Mouse (Mus musculus) liver, embryonic 16.5 days (tissue): ENCODE measurements around the gene Nr3c2. TPM values are rescaled to one million over a fixed set of nuclear protein-coding genes. Genes with fewer than 3 reads are reported as not detected.

Source experiments
- ATAC-seq: fragments of 200-750 bp; cut with Nextera tagmentation; 2 replicates; pipeline ENCODE4 v1.8.0; 2017; ENCODE audit warnings: low read depth, mild to moderate bottlenecking, moderate number of reproducible peaks, moderate library complexity
- H3K27ac ChIP-seq: fragments of 300-500 bp; sonication (generic); 2 replicates; pipeline ENCODE4 v1.5.1; 2014; ENCODE audit warnings: mild to moderate bottlenecking, low read length
- H3K27me3 ChIP-seq: fragments of 300-500 bp; sonication (generic); 2 replicates; pipeline ENCODE4 v1.6.1; 2014; ENCODE audit warnings: low read depth, low read length, mixed read lengths; ENCODE audit not compliant: control insufficient read depth, insufficient read depth
- H3K36me3 ChIP-seq: fragments of 300-500 bp; sonication (generic); 2 replicates; pipeline ENCODE4 v1.6.1; 2014; ENCODE audit warnings: mild to moderate bottlenecking; ENCODE audit not compliant: control insufficient read depth, insufficient read depth
- H3K4me1 ChIP-seq: fragments of 300-500 bp; sonication (generic); 2 replicates; pipeline ENCODE4 v1.6.1; 2014; ENCODE audit warnings: low read depth, low read length, mixed read lengths; ENCODE audit not compliant: control insufficient read depth
- H3K4me2 ChIP-seq: fragments of 300-500 bp; sonication (generic); 2 replicates; pipeline ENCODE4 v1.6.1; 2014; ENCODE audit warnings: low read depth, low read length, mixed read lengths
- H3K4me3 ChIP-seq: fragments of 300-500 bp; sonication (generic); 2 replicates; pipeline ENCODE4 v1.5.1; 2014; ENCODE audit warnings: low read depth, mild to moderate bottlenecking, low read length
- H3K9ac ChIP-seq: fragments of 300-500 bp; sonication (generic); 2 replicates; pipeline ENCODE4 v1.6.1; 2014; ENCODE audit warnings: low read depth, low read length
- H3K9me3 ChIP-seq: fragments of 300-500 bp; sonication (generic); replicated peaks from 2 replicates; pipeline ENCODE4 v1.6.1; 2016; ENCODE audit warnings: low read length; ENCODE audit not compliant: control insufficient read depth
- WGBS: fragments of 180-500 bp; shearing (Covaris S2); extraction: QIAGEN DNeasy Blood & Tissue Kit; methylation state at CpG from one replicate; pipeline ENCODE4 v1.1.7; 2014; ENCODE audit not compliant: insufficient replicate concordance; 5-methylcytosine and 5-hydroxymethylcytosine counted together
- polyA plus RNA-seq: library from polyadenylated mRNA; unstranded; fragments of >200 nt; fragmentation: Nextera tagmentation; extraction: Ambion mirVana; gene quantifications from 2 replicates; pipeline ENCODE4 v1.2.1, GENCODE M21; 2015

The Nr3c2 gene
- polyA plus RNA-seq, 1 experiment from 2014 or later: 2.1 TPM

- Histone ChIP-seq H3K9ac (no peak overlapping the region), H3K4me2 (no peak overlapping the region), H3K27ac (no peak overlapping the region), H3K4me1 (no peaks in the 10 kb centered on the region), H3K27me3 (no peaks in the 10 kb centered on the region), H3K9me3 (no peaks in the 10 kb centered on the region), H3K4me3 (no peak overlapping the region), H3K36me3 (no peaks in the 10 kb centered on the region)
- 66% methylated on average over 8 of the region's 8 CpGs for WGBS
- no peak for ATAC-seq
These were observed 186.8 kb downstream of the Nr3c2 start for GRCm38 (mm10) chr8:77086036-77086435.

GRCm38 (mm10) chr8:77096721-77097120, 197.5 kb downstream of the Nr3c2 start:
- no peaks in the 10 kb centered on the region; the same call in 1 of the 2 replicates for H3K4me1 ChIP-seq
- no peaks in the 10 kb centered on the region for H3K36me3 ChIP-seq
- H3K27ac ChIP-seq: no peak overlapping the region
- H3K4me2 ChIP-seq: no peak overlapping the region
- no peak for ATAC-seq
- no peaks in the 10 kb centered on the region for H3K9me3 ChIP-seq
- H3K4me3 ChIP-seq: no peak overlapping the region
- no peak overlapping the region for H3K9ac ChIP-seq
- no peaks in the 10 kb centered on the region for H3K27me3 ChIP-seq
- WGBS: 23% methylated on average over 4 of the region's 4 CpGs

GRCm38 (mm10) chr8:77098101-77098500, 198.9 kb downstream of the Nr3c2 start:
- no peak overlapping the region for H3K4me2 ChIP-seq
- no peaks in the 10 kb centered on the region for H3K36me3 ChIP-seq
- ATAC-seq: no peak
- H3K4me3 ChIP-seq: no peak overlapping the region
- H3K9me3 ChIP-seq: no peaks in the 10 kb centered on the region
- no peaks in the 10 kb centered on the region for H3K27me3 ChIP-seq
- no peak overlapping the region for H3K27ac ChIP-seq
- no peaks in the 10 kb centered on the region; the same call in 1 of the 2 replicates for H3K4me1 ChIP-seq
- WGBS: 62% methylated on average over 10 of the region's 10 CpGs
- no peak overlapping the region for H3K9ac ChIP-seq

DNA sequence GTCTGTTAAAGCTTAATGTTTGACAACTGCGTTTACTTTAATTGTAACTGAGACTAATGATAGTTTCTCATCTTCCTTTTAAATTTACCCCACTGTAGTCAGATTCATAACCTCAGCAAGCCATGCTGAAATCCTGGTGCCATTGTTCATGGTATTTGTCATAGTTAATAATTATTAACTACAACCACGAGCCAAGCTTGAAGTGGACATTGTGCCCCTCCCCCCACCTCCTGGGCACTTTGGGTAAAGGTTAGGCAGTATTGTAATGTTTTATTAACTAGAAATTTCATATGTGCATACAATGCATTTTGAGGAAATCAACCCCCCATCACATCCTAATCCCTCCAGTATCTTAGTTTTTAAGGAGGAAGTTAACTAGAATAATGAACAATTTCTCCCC, 201.1 kb downstream of the Nr3c2 start:
- Histone ChIP-seq H3K9ac (no peak overlapping the region), H3K27ac (no peak overlapping the region), H3K36me3 (no peaks in the 10 kb centered on the region), H3K4me1 (no peaks in the 10 kb centered on the region; the same call in 1 of the 2 replicates), H3K4me3 (no peak overlapping the region), H3K9me3 (no peaks in the 10 kb centered on the region), H3K27me3 (no peaks in the 10 kb centered on the region), H3K4me2 (no peak overlapping the region)
- ATAC-seq: peak; percentile 30; the same call in 1 of the 2 replicates
- WGBS: 55% methylated on average over 2 of the region's 2 CpGs

DNA sequence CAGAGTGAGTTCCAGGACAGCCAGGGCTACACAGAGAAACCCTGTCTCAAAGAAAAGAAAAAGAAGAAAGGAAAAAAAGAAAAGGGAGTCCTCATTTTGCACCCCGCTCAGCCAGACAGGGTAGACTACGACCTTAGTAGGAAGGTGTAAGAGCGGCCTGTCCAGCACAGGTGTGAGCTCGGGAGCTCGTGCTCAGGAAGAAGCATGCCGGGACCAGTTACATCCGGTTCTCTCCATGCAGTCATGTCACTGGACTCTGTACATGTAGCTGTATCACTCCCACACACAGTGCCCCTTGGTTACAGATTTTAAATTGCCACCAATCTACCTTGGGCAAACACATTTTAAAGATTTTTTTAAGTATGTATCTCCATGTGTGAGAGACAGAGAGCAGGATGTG, 203.6 kb downstream of the Nr3c2 start:
- H3K4me3 ChIP-seq: no peak overlapping the region
- no peak overlapping the region for H3K27ac ChIP-seq
- no peaks in the 10 kb centered on the region for H3K27me3 ChIP-seq
- no peak overlapping the region for H3K4me2 ChIP-seq
- H3K36me3 ChIP-seq: no peaks in the 10 kb centered on the region
- 75% methylated on average over 7 of the region's 7 CpGs for WGBS
- no peaks in the 10 kb centered on the region; the same call in 1 of the 2 replicates for H3K4me1 ChIP-seq
- H3K9ac ChIP-seq: no peak overlapping the region
- no peaks in the 10 kb centered on the region for H3K9me3 ChIP-seq
- ATAC-seq: no peak

DNA sequence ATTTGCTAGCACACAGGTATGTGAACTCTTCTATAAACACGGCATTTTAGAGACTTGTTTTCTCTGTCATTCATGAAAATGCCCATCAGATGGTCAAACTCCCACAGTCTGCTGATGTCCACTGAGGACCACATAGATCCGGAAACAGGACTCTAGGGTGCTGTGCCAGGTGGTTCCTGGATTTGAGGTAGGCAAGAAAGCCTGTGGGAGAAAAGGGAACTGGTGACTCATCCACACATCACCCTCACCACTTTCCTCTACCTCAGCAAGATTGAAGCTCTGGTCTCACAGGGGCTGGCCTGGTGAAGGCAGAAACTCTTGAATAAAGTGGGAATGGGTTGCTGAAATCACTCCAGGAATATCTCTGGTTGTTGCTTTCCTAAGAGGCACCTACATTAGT, 213.5 kb downstream of the Nr3c2 start:
- no peak for ATAC-seq
- no peaks in the 10 kb centered on the region for H3K27me3 ChIP-seq
- no peaks in the 10 kb centered on the region for H3K36me3 ChIP-seq
- H3K27ac ChIP-seq: no peak overlapping the region
- H3K4me2 ChIP-seq: no peak overlapping the region
- H3K9ac ChIP-seq: no peak overlapping the region
- no peaks in the 10 kb centered on the region for H3K4me1 ChIP-seq
- WGBS: 53% methylated on average over 2 of the region's 2 CpGs
- no peak overlapping the region for H3K4me3 ChIP-seq
- H3K9me3 ChIP-seq: no peaks in the 10 kb centered on the region

DNA sequence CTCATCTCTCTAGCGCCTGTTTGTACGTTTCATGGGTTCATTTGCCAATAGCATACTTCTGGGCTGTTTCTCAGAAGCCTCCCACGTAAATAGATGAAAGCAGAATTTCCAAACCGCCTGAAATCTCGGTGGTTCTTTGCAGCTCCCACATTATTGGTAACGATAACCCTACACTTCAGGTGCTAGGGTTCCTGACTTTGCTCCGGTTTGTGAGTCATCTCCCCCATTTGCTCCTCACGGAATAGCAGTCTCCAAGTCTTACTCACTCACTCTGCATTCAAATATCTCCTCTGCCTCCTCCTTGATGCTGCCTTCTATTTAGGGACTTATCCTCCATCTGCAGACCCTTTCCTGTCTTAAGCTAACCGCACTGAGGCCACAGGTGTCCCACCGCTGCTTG, 215.5 kb downstream of the Nr3c2 start:
- no peak overlapping the region for H3K4me2 ChIP-seq
- no peaks in the 10 kb centered on the region for H3K36me3 ChIP-seq
- H3K4me1 ChIP-seq: no peaks in the 10 kb centered on the region
- H3K9me3 ChIP-seq: no peaks in the 10 kb centered on the region
- H3K4me3 ChIP-seq: no peak overlapping the region
- no peak overlapping the region for H3K9ac ChIP-seq
- no peak for ATAC-seq
- H3K27ac ChIP-seq: no peak overlapping the region
- WGBS: 70% methylated on average over 10 of the region's 10 CpGs
- no peaks in the 10 kb centered on the region for H3K27me3 ChIP-seq

DNA sequence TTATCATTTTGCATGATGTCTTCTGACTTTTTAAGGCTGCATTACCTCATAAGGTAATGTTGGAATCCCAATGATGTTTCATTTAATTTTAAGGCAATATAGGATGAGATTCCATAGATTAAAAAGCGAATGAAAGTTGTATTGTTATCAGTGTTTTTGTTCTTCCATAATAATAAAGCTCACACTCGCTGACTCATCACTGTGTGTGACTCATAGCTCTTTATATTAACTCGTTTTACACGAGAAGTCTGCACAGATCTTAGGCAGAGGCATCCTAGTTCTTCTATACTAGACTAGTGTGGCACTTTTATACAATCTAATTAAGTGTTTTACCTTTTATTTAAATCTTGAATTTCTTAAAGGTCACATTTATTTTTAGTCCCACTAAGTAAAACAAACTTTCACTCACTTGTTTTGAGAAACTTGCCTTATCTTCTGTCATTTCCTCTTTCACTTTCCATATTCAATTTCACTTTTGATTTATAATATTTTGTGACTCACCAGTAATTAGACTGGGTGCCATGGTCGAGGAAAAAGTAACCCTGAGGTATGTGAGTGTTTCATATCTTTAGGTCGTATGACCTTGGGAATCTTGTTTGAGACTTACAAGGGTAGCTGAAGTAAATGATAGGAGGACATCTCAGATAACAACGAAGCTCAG, 217.3 kb downstream of the Nr3c2 start:
- no peak for ATAC-seq
- no peak overlapping the region for H3K4me2 ChIP-seq
- H3K9ac ChIP-seq: no peak overlapping the region
- H3K4me1 ChIP-seq: no peaks in the 10 kb centered on the region
- H3K27me3 ChIP-seq: no peaks in the 10 kb centered on the region
- no peaks in the 10 kb centered on the region for H3K9me3 ChIP-seq
- 46% methylated on average over 7 of the region's 7 CpGs for WGBS
- H3K4me3 ChIP-seq: no peak overlapping the region
- H3K27ac ChIP-seq: no peak overlapping the region
- H3K36me3 ChIP-seq: no peaks in the 10 kb centered on the region

DNA sequence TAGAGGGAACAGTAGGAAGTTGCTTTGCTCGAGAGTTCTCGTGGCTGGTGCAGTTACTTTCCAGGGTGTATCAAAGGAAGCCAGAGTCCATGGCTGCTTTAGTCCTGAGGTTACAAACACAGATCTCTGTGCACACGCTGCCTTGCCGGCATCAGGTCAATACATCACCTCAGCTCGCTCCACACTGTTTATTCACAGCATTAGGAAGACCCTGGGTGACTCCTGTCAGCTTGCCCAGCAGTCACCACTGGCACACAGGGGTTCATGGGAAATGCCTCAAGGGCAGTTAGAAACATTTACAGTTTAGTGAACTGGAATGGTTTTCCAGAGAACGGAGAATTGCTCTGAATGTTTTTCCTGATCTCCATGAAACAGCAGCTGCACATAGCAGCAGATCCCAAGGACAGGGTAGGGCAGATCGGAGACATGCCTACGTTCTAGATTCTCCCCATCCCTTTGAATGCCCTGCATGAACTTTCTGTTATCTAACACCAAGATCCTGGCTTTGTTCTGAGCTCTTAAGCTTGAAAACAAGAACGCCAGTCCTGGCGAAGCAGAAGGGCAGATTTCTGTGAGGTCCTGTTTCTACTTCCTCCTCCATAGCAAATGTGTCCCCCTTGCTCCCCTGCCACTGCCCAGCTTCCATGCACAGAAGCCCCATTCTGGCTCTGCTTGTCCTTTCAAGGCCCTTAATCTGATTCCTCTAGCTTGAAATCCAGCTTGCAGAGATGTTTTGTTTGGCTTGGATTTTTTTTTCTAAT, 221.7 kb downstream of the Nr3c2 start:
- no peaks in the 10 kb centered on the region for H3K36me3 ChIP-seq
- H3K27ac ChIP-seq: no peak overlapping the region
- no peak overlapping the region for H3K4me3 ChIP-seq
- H3K9ac ChIP-seq: no peak overlapping the region
- H3K4me2 ChIP-seq: no peak overlapping the region
- no peaks in the 10 kb centered on the region for H3K4me1 ChIP-seq
- H3K9me3 ChIP-seq: no peaks in the 10 kb centered on the region
- WGBS: 37% methylated on average over 10 of the region's 10 CpGs
- ATAC-seq: no peak
- no peaks in the 10 kb centered on the region for H3K27me3 ChIP-seq
